Mouse (Mus musculus): ENCODE data around the gene Tspan3. TPM values are rescaled to one million over a fixed set of nuclear protein-coding genes. Genes with fewer than 3 reads are reported as not detected.

Tspan3 gene
- polyA plus RNA-seq, 1 experiment from 2014 or later = 400 TPM

DNA sequence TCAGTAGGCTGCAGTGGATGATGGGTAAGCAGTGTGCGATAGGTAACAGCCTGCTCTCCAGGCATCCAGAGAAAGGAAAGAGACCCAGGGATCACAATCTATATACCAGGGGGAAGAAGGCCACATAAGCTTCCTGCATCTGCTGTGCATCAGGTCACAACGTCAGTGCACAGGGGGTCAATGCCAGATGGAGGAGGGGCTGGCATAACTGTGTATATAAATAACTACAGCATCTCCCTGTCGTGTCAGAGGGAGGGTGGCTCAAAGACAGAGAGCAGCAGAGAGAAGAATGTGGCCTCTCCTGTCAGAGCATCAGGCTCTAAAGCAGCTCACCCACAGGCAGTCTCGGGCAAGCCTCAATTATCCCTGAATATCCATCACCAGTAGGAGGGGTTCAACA is 34.7 kb downstream of the Tspan3 start:
- WGBS = 29% methylated on average over 4 of the region's 4 CpGs
- Histone ChIP-seq H3K27ac (replicated peaks) (peak overlapping the region; percentile 79), H3K9ac (no peak overlapping the region), H3K4me3 (no peak overlapping the region), H3K4me2 (no peak overlapping the region), H3K27me3 (replicated peaks) (no peaks in the 10 kb centered on the region), H3K4me1 (peaks cover 64% of the 10 kb centered on the region), H3K36me3 (peaks cover 78% of the 10 kb centered on the region), H3K9me3 (no peaks in the 10 kb centered on the region)
- ATAC-seq (ENCODE audit: extremely low read depth, insufficient number of reproducible peaks, low FRiP score, low TSS enrichment) = no peak

DNA sequence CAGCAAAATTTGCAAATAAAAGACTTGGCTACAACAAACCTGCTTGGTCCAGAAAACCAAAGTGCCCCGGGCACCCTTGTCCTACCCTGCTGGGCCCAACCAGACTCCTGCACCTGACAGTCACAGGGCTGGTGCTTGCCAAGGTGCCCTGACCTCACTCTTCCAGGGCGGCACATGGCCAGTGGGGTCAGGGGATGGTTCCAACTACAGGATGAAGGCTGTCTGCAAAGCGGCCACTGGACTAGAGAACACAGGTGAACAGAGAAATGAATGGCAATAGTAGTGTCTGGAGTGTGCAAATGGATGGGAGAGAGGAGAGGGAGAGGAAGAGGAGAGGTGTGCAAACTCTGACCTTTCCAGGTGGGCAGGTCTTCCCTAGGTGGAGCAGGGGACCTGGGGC is 35.3 kb downstream of the Tspan3 start:
- Histone ChIP-seq H3K27me3 (replicated peaks) (no peaks in the 10 kb centered on the region), H3K4me1 (peaks cover 63% of the 10 kb centered on the region), H3K4me3 (no peak overlapping the region), H3K9ac (no peak overlapping the region), H3K9me3 (no peaks in the 10 kb centered on the region), H3K36me3 (peaks cover 72% of the 10 kb centered on the region), H3K4me2 (no peak overlapping the region), H3K27ac (replicated peaks) (peak overlapping the region; percentile 79)
- ATAC-seq (ENCODE audit: extremely low read depth, insufficient number of reproducible peaks, low FRiP score, low TSS enrichment) = no peak
- WGBS = 87% methylated on average over 3 of the region's 3 CpGs

DNA sequence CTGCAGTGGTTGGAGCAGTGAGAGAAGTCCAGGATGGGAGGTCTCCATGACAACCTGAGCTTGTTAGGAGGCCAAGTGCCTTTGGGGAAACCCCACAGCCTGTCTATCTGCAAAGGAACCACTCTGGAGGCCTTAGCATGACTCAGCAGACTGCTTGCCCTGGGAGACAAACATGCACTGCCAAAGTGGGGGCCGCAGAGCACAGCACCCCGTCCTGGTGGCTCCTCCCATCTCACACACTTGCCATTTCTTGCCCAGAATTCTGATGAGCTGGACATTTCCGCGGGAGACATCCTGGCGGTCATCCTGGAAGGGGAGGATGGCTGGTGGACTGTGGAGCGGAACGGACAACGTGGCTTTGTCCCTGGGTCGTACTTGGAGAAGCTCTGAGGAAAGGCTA is 36.9 kb downstream of the Tspan3 start:
- H3K36me3 ChIP-seq = peaks cover 58% of the 10 kb centered on the region
- no peak for ATAC-seq (ENCODE audit: extremely low read depth, insufficient number of reproducible peaks, low FRiP score, low TSS enrichment)
- H3K27ac ChIP-seq (replicated peaks) = no peak overlapping the region
- no peak overlapping the region for H3K4me2 ChIP-seq
- peaks cover 63% of the 10 kb centered on the region for H3K4me1 ChIP-seq
- WGBS = 73% methylated on average over 9 of the region's 9 CpGs
- no peak overlapping the region for H3K4me3 ChIP-seq
- H3K9ac ChIP-seq = no peak overlapping the region
- H3K9me3 ChIP-seq = no peaks in the 10 kb centered on the region
- 0 out of 2 replicates have a peak, but pooled peaks cover 3% of the 10 kb centered on the region for H3K27me3 ChIP-seq (replicated peaks)

DNA sequence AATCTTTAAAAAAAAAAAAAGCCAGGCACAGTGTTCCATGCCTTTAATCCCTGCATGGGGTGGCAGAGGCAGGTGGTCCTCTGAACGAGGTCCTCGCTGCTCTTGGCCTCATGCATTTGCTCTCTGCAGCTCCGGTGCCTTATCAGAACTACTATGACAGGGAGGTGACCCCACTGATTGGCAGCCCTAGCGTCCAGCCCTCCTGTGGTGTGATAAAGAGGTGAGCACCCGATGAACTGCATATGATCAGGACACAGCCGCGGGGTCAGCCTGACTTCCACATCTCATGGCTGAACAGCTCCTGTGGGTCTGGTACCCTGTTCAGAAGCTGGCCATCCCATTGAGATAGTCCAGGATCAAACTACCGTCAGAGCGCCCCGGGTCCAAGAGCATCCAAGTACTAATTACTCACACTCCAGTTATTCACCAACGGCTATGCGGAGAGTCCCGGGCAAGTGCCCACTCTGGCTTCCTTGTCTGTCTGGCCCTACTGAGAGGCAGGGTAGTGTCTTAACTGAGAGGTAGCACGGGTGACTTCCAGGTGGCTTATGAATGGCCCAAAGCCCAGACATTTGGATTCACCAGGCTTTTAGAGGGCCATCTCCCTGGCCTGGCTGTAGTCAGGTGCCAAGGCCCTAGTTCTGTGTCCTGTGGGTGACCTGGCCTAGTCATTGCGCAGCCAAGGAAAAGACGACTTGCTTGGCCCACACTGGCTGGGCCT is 38.7 kb downstream of the Tspan3 start:
- Histone ChIP-seq H3K4me2 (no peak overlapping the region), H3K36me3 (peaks cover 41% of the 10 kb centered on the region), H3K4me3 (no peak overlapping the region), H3K4me1 (peaks cover 56% of the 10 kb centered on the region), H3K27ac (replicated peaks) (no peak overlapping the region), H3K9ac (no peak overlapping the region), H3K9me3 (no peaks in the 10 kb centered on the region), H3K27me3 (replicated peaks) (0 out of 2 replicates have a peak, but pooled peaks cover 3% of the 10 kb centered on the region)
- 56% methylated on average over 16 of the region's 16 CpGs for WGBS
- ATAC-seq (ENCODE audit: extremely low read depth, insufficient number of reproducible peaks, low FRiP score, low TSS enrichment) = no peak

DNA sequence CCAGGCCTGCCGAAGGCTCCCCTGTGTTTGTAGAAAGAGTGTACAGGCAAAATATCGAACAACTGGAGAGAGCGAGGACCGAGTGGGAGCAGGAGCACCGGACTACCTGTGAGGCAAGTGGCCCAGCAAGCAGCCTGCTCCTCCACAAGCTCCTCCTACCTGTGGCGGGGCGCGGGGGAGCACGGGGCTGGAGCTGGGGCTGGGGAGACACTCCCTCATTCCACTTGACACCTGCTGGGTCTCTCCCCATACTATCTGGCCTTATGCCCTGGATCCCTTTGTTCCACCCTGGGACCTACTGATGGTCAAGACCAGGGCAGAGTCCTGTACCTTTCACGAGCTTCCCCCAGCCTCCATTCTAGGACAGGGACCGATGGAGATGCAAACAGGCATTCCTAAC is 40.7 kb downstream of the Tspan3 start:
- peak overlapping the region; percentile 45 for H3K9ac ChIP-seq
- 0 out of 2 replicates have a peak overlapping the region, but pooled peaks have one; percentile 8 for H3K4me2 ChIP-seq
- 0 out of 2 replicates have a peak, but pooled peaks cover 3% of the 10 kb centered on the region for H3K27me3 ChIP-seq (replicated peaks)
- no peak overlapping the region for H3K4me3 ChIP-seq
- H3K27ac ChIP-seq (replicated peaks) = no peak overlapping the region
- H3K4me1 ChIP-seq = peaks cover 48% of the 10 kb centered on the region
- H3K36me3 ChIP-seq = peaks cover 26% of the 10 kb centered on the region
- WGBS = 21% methylated on average over 11 of the region's 11 CpGs
- ATAC-seq (ENCODE audit: extremely low read depth, insufficient number of reproducible peaks, low FRiP score, low TSS enrichment) = no peak
- no peaks in the 10 kb centered on the region for H3K9me3 ChIP-seq

DNA sequence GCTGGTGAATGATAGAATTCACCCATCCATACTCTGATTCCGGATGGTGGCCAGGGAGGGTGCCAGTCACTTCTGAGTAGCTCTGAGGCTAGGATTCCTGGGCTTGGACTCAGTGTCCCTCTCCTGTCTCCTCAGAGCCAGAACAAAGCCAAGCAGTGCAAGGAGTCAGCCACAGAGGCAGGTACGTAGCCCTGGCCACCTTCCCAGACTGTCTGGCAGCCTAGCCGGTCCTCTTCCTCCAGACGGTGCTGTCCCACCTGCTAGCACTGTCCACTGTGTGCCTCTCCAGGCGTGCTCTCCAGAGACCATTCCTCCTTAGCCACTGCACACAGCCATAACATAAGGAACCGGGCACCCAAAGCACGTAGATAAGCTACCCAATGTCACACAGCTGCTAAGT is 41.7 kb downstream of the Tspan3 start:
- no peak overlapping the region for H3K4me2 ChIP-seq
- ATAC-seq (ENCODE audit: extremely low read depth, insufficient number of reproducible peaks, low FRiP score, low TSS enrichment) = no peak
- H3K36me3 ChIP-seq = peaks cover 17% of the 10 kb centered on the region
- peak overlapping the region; percentile 9; the same call in 1 of the 2 replicates for H3K9ac ChIP-seq
- peaks cover 55% of the 10 kb centered on the region for H3K4me1 ChIP-seq
- no peak overlapping the region for H3K4me3 ChIP-seq
- 50% methylated on average over 7 of the region's 7 CpGs for WGBS
- H3K27me3 ChIP-seq (replicated peaks) = 0 out of 2 replicates have a peak, but pooled peaks cover 3% of the 10 kb centered on the region
- H3K27ac ChIP-seq (replicated peaks) = no peak overlapping the region; the same call in 1 of the 2 replicates
- no peaks in the 10 kb centered on the region for H3K9me3 ChIP-seq

DNA sequence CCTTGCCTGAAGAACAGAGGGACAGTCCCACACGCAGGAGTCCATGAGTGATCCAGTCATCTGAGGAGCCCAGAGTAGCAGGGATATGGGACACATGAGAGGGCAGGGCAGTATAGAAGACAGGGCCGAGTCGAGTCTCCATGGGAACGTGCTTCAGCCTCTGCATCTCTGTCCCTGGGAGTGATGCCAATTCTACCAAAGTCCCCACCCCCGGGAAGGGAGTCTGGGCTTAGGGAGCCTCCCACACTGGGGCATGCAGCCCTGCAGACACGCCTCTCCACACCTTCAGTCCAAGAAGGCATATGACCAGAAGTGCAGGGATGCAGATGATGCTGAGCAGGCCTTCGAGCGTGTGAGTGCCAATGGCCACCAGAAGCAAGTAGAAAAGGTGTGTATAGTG is 42.3 kb downstream of the Tspan3 start:
- H3K9me3 ChIP-seq = no peaks in the 10 kb centered on the region
- peaks cover 52% of the 10 kb centered on the region for H3K4me1 ChIP-seq
- 46% methylated on average over 8 of the region's 8 CpGs for WGBS
- H3K27me3 ChIP-seq (replicated peaks) = 0 out of 2 replicates have a peak, but pooled peaks cover 3% of the 10 kb centered on the region
- H3K36me3 ChIP-seq = peaks cover 10% of the 10 kb centered on the region
- H3K4me3 ChIP-seq = no peak overlapping the region
- H3K4me2 ChIP-seq = no peak overlapping the region
- no peak overlapping the region for H3K27ac ChIP-seq (replicated peaks)
- no peak for ATAC-seq (ENCODE audit: extremely low read depth, insufficient number of reproducible peaks, low FRiP score, low TSS enrichment)
- no peak overlapping the region for H3K9ac ChIP-seq

DNA sequence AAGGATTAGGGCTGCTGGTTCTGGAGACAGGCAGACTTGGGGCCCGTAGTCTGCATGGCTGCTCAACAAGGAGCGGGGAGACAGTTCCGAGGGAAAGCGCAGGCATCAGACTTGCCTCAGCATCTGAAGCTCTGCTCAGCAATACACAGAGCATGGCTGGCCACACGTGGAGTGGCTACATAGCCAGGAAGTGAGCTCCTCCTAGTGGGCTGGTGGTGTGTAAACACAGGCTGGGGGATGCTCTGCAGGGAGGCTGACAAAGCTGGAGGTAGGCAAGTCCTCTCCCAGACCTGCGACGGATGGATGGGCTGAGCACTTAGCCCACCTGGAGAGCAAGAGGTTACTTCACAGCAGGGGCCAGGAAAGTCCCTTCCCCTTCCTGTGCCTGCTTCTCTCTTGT is 44.2 kb downstream of the Tspan3 start:
- H3K9ac ChIP-seq = no peak overlapping the region
- 21% methylated on average over 7 of the region's 7 CpGs for WGBS
- H3K27ac ChIP-seq (replicated peaks) = no peak overlapping the region
- H3K4me1 ChIP-seq = peaks cover 49% of the 10 kb centered on the region
- no peaks in the 10 kb centered on the region for H3K36me3 ChIP-seq
- no peak for ATAC-seq (ENCODE audit: extremely low read depth, insufficient number of reproducible peaks, low FRiP score, low TSS enrichment)
- H3K4me2 ChIP-seq = no peak overlapping the region
- peaks cover 3% of the 10 kb centered on the region for H3K9me3 ChIP-seq
- H3K4me3 ChIP-seq = no peak overlapping the region
- 0 out of 2 replicates have a peak, but pooled peaks cover 3% of the 10 kb centered on the region for H3K27me3 ChIP-seq (replicated peaks)

DNA sequence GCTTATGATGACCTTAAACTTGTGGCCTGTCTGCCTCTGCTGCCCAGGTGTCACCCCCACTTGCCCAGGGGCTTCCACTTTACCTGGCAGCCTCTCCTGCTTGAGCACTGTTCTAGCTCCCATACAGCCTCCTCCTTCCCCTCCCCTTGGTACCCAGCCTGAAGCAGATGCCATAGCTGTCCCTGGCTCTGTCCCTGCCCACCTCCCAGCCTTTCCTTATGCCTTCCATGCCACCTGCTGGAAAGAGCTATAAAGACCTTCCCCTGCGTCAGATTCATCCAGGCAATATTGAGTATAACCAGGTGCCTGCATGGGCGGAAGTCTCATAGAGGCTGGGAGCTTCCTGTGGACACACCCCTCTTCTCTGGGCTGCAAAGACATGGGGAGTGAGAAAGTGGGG is 45.6 kb downstream of the Tspan3 start:
- Histone ChIP-seq H3K9me3 (peaks cover 4% of the 10 kb centered on the region), H3K9ac (no peak overlapping the region), H3K27ac (replicated peaks) (no peak overlapping the region), H3K4me1 (peaks cover 41% of the 10 kb centered on the region), H3K4me2 (no peak overlapping the region), H3K27me3 (replicated peaks) (0 out of 2 replicates have a peak, but pooled peaks cover 3% of the 10 kb centered on the region), H3K4me3 (no peak overlapping the region), H3K36me3 (no peaks in the 10 kb centered on the region)
- WGBS = 55% methylated on average over 2 of the region's 2 CpGs
- ATAC-seq (ENCODE audit: extremely low read depth, insufficient number of reproducible peaks, low FRiP score, low TSS enrichment) = no peak

DNA sequence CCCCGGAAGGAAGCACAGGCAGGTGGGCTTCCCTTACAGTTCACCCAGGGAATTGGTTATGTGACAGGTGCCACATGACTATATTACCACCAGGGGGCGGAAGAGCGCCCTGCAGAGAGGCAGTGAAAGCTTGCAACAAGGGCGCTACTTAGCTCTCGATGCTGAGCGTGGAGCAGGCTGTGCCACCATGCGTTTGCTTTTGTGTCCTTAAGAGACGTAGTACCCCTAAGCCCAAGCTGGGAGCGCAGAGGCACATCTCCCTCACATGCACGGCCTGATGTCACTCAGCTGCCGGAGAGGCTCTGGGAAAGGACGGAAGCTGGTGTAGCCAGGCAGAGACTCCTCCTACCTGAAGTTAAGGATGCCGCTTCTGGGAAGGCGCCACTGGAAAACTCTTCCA is 46.7 kb downstream of the Tspan3 start:
- H3K9ac ChIP-seq = peak overlapping the region; percentile 71
- peaks cover 30% of the 10 kb centered on the region for H3K4me1 ChIP-seq
- H3K4me3 ChIP-seq = peak overlapping the region; percentile 47
- peak overlapping the region; percentile 72 for H3K4me2 ChIP-seq
- H3K27me3 ChIP-seq (replicated peaks) = no peaks in the 10 kb centered on the region
- H3K36me3 ChIP-seq = no peaks in the 10 kb centered on the region
- no peak for ATAC-seq (ENCODE audit: extremely low read depth, insufficient number of reproducible peaks, low FRiP score, low TSS enrichment)
- WGBS = 2% methylated on average over 14 of the region's 14 CpGs
- H3K9me3 ChIP-seq = peaks cover 4% of the 10 kb centered on the region
- no peak overlapping the region for H3K27ac ChIP-seq (replicated peaks)

DNA sequence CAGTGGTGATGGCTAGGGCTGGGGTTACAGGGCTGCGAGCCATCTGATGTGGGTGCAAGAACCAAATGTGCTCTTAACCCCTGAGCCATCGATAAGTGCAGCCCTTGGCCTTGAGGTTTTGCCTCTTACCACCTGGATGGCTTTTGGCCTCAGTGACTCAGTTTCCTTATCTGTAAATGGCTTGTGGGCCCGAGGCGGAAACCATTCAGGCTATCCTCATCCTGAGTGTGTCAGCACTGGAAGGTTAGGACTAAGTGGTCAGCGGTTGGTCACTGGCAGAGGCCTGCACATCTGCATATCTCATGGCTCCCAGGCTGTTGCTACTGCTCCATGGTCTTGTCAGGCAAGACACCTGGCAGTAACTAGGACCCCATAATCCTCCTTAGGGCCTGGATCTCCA is 47.2 kb downstream of the Tspan3 start:
- H3K4me3 ChIP-seq = no peak overlapping the region
- peaks cover 26% of the 10 kb centered on the region for H3K4me1 ChIP-seq
- ATAC-seq (ENCODE audit: extremely low read depth, insufficient number of reproducible peaks, low FRiP score, low TSS enrichment) = no peak
- peaks cover 4% of the 10 kb centered on the region for H3K9me3 ChIP-seq
- no peak overlapping the region; the same call in 1 of the 2 replicates for H3K4me2 ChIP-seq
- H3K27ac ChIP-seq (replicated peaks) = no peak overlapping the region
- H3K9ac ChIP-seq = no peak overlapping the region
- H3K36me3 ChIP-seq = no peaks in the 10 kb centered on the region
- 71% methylated on average over 5 of the region's 5 CpGs for WGBS
- no peaks in the 10 kb centered on the region for H3K27me3 ChIP-seq (replicated peaks)

DNA sequence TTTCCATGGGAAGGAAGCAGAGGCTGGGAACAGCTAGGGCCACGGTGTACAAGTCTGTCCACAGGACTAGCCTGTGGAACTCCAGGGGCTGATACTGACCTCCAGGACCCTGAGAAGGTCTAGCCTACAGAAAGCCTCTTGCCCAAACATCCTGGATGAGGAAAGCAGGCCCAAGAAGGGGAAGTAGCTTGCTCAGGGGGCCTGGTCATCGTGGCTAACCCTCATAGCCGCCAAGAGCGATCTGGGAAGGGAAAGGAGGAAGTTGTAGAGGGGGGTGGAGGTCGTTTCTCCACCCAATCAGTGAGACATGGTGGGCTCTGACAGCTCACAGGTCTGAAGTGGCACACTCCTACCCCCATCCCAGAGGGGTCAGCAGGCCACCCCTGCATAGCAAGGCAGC is 57.1 kb downstream of the Tspan3 start:
- Histone ChIP-seq H3K9ac (no peak overlapping the region), H3K9me3 (no peaks in the 10 kb centered on the region), H3K4me2 (no peak overlapping the region), H3K4me1 (peaks cover 16% of the 10 kb centered on the region), H3K36me3 (no peaks in the 10 kb centered on the region), H3K4me3 (no peak overlapping the region), H3K27me3 (replicated peaks) (no peaks in the 10 kb centered on the region), H3K27ac (replicated peaks) (no peak overlapping the region)
- WGBS = 67% methylated on average over 5 of the region's 5 CpGs
- no peak for ATAC-seq (ENCODE audit: extremely low read depth, insufficient number of reproducible peaks, low FRiP score, low TSS enrichment)

All from heart, embryonic 13.5 days (tissue).